Mouse (Mus musculus) CH12.LX (cell line): Measurements from ENCODE around the gene Fbxo44.

Source experiments
- CHD2 ChIP-seq: IDR thresholded peaks from 2 replicates; pipeline ENCODE4 v1.6.1; 2011; ENCODE audit warnings: low read length, improper control_type of control experiment
- CTCF ChIP-seq, 2 experiments: IDR thresholded peaks in 1 of 2; conservative IDR thresholded peaks in 1 of 2; 2 replicates each; pipeline ENCODE4 v1.5.1; 2011 to 2012; ENCODE audit warnings: low read depth in 2 of 2, low read length in 2 of 2, improper control_type of control experiment in 1 of 2, inconsistent platforms in 1 of 2, mild to moderate bottlenecking in 1 of 2, moderate library complexity in 1 of 2
- EP300 ChIP-seq: IDR thresholded peaks from 2 replicates; pipeline ENCODE4 v1.6.1; 2011; ENCODE audit warnings: low read length, improper control_type of control experiment
- JUN ChIP-seq: IDR thresholded peaks from 2 replicates; pipeline ENCODE4 v1.6.1; 2011; ENCODE audit warnings: low read depth, mild to moderate bottlenecking, low read length, improper control_type of control experiment, moderate library complexity; ENCODE audit not compliant: insufficient read depth
- POLR2AphosphoS2 ChIP-seq: IDR thresholded peaks from 2 replicates; pipeline ENCODE4 v1.6.1; 2011; ENCODE audit warnings: low read depth, low read length, improper control_type of control experiment
- USF1 ChIP-seq: IDR thresholded peaks from 2 replicates; pipeline ENCODE4 v1.6.1; 2014; ENCODE audit warnings: low read depth, mild to moderate bottlenecking, inconsistent platforms, low read length, improper control_type of control experiment

DNA sequence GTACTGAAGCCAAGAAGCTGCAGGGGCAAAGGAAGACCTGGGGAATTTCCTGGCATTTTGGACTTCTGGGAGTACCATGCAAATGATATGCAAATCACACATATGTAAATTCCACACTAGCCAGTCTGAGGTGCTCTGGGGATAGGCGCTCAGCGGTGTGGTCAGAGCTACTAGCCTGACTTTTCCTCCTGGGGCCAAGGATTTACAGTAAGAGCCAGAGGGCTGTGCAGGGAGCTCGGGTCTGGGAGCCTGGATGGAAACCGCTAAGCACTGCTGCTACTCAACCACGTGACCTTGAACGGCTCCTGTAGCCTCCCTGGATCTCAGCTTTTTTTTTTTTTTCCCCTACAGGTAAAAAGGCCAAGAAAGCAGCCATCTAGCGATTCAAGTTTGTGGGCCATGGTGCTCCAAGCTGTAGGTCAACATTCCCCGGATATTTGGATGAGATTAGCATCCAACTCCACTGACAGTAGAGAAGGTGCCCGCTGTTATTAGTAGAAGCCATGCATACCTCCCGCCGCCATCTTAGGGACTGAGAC, 32.5 kb upstream of the Fbxo44 start:
- TF ChIP-seq CTCF (conservative IDR thresholded peaks at IDR 0.05 in 1 of 2, IDR thresholded peaks at IDR 0.05 in 1 of 2; ENCODE audit: low read depth in 2 of 2, low read length in 2 of 2) (no peak), POLR2AphosphoS2 (no peak), CHD2 (no peak), JUN (no peak), EP300 (no peak), USF1 (no peak)
